Mouse (Mus musculus) CH12.LX (cell line): Measurements from ENCODE around the gene Col25a1. TPM values are rescaled to one million over a fixed set of nuclear protein-coding genes. Genes with fewer than 3 reads are reported as not detected.

ENCODE experiments used
- DNase-seq: peaks from one replicate; pipeline ENCODE4 v3.0.0-alpha.2; 2013; ENCODE audit errors: extremely low read depth
- H3K27ac ChIP-seq: 2 replicates; pipeline ENCODE4 v1.5.1; 2012; ENCODE audit warnings: low read depth, mild to moderate bottlenecking, control low read depth, moderate library complexity; ENCODE audit not compliant: insufficient read depth
- H3K27me3 ChIP-seq: replicated peaks from 2 replicates; pipeline ENCODE3; 2012; ENCODE audit warnings: inconsistent platforms
- H3K36me3 ChIP-seq, 2 experiments: replicated peaks in 1 of 2; 2 replicates each; pipeline versions ENCODE3 to v1.6.1; 2012; ENCODE audit warnings: inconsistent platforms in 1 of 2, low read length in 1 of 2, mild to moderate bottlenecking in 1 of 2, mixed read lengths in 1 of 2, moderate library complexity in 1 of 2; ENCODE audit not compliant: control insufficient read depth in 1 of 2, insufficient read depth in 1 of 2
- H3K4me1 ChIP-seq, 2 experiments: 2 replicates each; pipeline ENCODE4 v1.6.1; 2012; ENCODE audit warnings: inconsistent platforms in 1 of 2, moderate library complexity in 1 of 2; ENCODE audit not compliant: insufficient read depth in 2 of 2, control insufficient read depth in 1 of 2
- H3K4me2 ChIP-seq: 2 replicates; pipeline ENCODE4 v1.6.1; 2012; ENCODE audit warnings: low read depth, mild to moderate bottlenecking, control low read depth; ENCODE audit not compliant: poor library complexity, insufficient read depth, severe bottlenecking
- H3K4me3 ChIP-seq, 3 experiments: fragments of 150-350 bp in 1 of 3; sonication (generic) in 1 of 3; replicated peaks in 1 of 3; 2 replicates each; pipeline versions ENCODE3 to v1.5.1; 2011 to 2012; ENCODE audit warnings: low read depth in 2 of 3, low read length in 2 of 3, mild to moderate bottlenecking in 2 of 3, moderate library complexity in 2 of 3, control low read depth in 1 of 3, improper control_type of control experiment in 1 of 3, inconsistent platforms in 1 of 3, mixed read lengths in 1 of 3; ENCODE audit not compliant: poor library complexity in 1 of 3
- H3K79me2 ChIP-seq: replicated peaks from 2 replicates; pipeline ENCODE4 v1.6.1; 2012; ENCODE audit warnings: mild to moderate bottlenecking, moderate library complexity; ENCODE audit not compliant: control insufficient read depth, poor library complexity, insufficient read depth, severe bottlenecking; ENCODE audit errors: extremely low read depth
- H3K9ac ChIP-seq: 2 replicates; pipeline ENCODE4 v1.6.1; 2012; ENCODE audit warnings: low read depth, mild to moderate bottlenecking, control low read depth, moderate library complexity; ENCODE audit not compliant: insufficient read depth
- H3K9me3 ChIP-seq: replicated peaks from 2 replicates; pipeline ENCODE3; 2012; ENCODE audit warnings: low read length, inconsistent platforms, mixed read lengths
- BHLHE40 ChIP-seq: IDR thresholded peaks from 2 replicates; pipeline ENCODE4 v1.6.1; 2011; ENCODE audit warnings: mild to moderate bottlenecking, low read depth, low read length, improper control_type of control experiment
- E2F4 ChIP-seq: IDR thresholded peaks from 2 replicates; pipeline ENCODE4 v1.6.1; 2011; ENCODE audit warnings: low read depth, low read length, improper control_type of control experiment; ENCODE audit not compliant: insufficient replicate concordance
- ELF1 ChIP-seq: IDR thresholded peaks from 2 replicates; pipeline ENCODE4 v1.6.1; 2014; ENCODE audit warnings: low read depth, mild to moderate bottlenecking, inconsistent platforms, low read length, improper control_type of control experiment
- EP300 ChIP-seq: IDR thresholded peaks from 2 replicates; pipeline ENCODE4 v1.6.1; 2011; ENCODE audit warnings: low read length, improper control_type of control experiment
- ETS1 ChIP-seq: conservative IDR thresholded peaks from 2 replicates; pipeline ENCODE4 v1.6.1; 2012; ENCODE audit warnings: low read depth, mild to moderate bottlenecking, inconsistent platforms, low read length, improper control_type of control experiment, moderate library complexity
- GABPA ChIP-seq: IDR thresholded peaks from 2 replicates; pipeline ENCODE4 v1.6.1; 2012; ENCODE audit warnings: low read depth, low read length, improper control_type of control experiment, inconsistent platforms; ENCODE audit not compliant: insufficient replicate concordance
- HCFC1 ChIP-seq: IDR thresholded peaks from 2 replicates; pipeline ENCODE4 v1.6.1; 2012; ENCODE audit warnings: low read depth, mild to moderate bottlenecking, inconsistent platforms, low read length, improper control_type of control experiment
- MAFK ChIP-seq: IDR thresholded peaks from 2 replicates; pipeline ENCODE4 v1.6.1; 2011; ENCODE audit warnings: low read length, improper control_type of control experiment; ENCODE audit not compliant: insufficient replicate concordance
- MAZ ChIP-seq: IDR thresholded peaks from 2 replicates; pipeline ENCODE4 v1.6.1; 2012; ENCODE audit warnings: low read depth, mild to moderate bottlenecking, inconsistent platforms, low read length, improper control_type of control experiment, moderate library complexity
- MXI1 ChIP-seq: IDR thresholded peaks from 2 replicates; pipeline ENCODE4 v1.6.1; 2011; ENCODE audit warnings: mild to moderate bottlenecking, low read depth, low read length, improper control_type of control experiment
- NELFE ChIP-seq: IDR thresholded peaks from 2 replicates; pipeline ENCODE4 v1.6.1; 2011; ENCODE audit warnings: low read depth, low read length, improper control_type of control experiment
- PAX5 ChIP-seq: IDR thresholded peaks from 2 replicates; pipeline ENCODE4 v1.6.1; 2012; ENCODE audit warnings: low read length, inconsistent platforms, mixed read lengths
- POLR2A ChIP-seq: IDR thresholded peaks from 2 replicates; pipeline ENCODE4 v1.6.1; 2011; ENCODE audit warnings: low read depth, mild to moderate bottlenecking, improper control_type of control experiment, low read length
- POLR2AphosphoS2 ChIP-seq: IDR thresholded peaks from 2 replicates; pipeline ENCODE4 v1.6.1; 2011; ENCODE audit warnings: low read depth, low read length, improper control_type of control experiment
- RAD21 ChIP-seq: IDR thresholded peaks from 2 replicates; pipeline ENCODE4 v1.6.1; 2011; ENCODE audit warnings: low read depth, mild to moderate bottlenecking, low read length, improper control_type of control experiment, moderate library complexity
- RCOR1 ChIP-seq: conservative IDR thresholded peaks from 2 replicates; pipeline ENCODE4 v1.6.1; 2012; ENCODE audit warnings: low read depth, mild to moderate bottlenecking, inconsistent platforms, low read length, improper control_type of control experiment
- SIN3A ChIP-seq: IDR thresholded peaks from 2 replicates; pipeline ENCODE4 v1.6.1; 2012; ENCODE audit warnings: low read length, improper control_type of control experiment, inconsistent platforms
- UBTF ChIP-seq: IDR thresholded peaks from 2 replicates; pipeline ENCODE4 v1.6.1; 2012; ENCODE audit warnings: low read depth, mild to moderate bottlenecking, inconsistent platforms, low read length, improper control_type of control experiment, moderate library complexity
- ZMIZ1 ChIP-seq: IDR thresholded peaks from 2 replicates; pipeline ENCODE4 v1.6.1; 2012; ENCODE audit warnings: low read depth, mild to moderate bottlenecking, inconsistent platforms, low read length, improper control_type of control experiment
- dilution Hi-C: fragments of 300-500 bp; cut with MboI; formaldehyde crosslinking; loops from 2 replicates; pipeline ENCODE4 v1.14.3; 2020; ENCODE audit warnings: low sequenced_read_pairs; ENCODE audit not compliant: extremely low pct_unique_long_range_greater_than_20kb, extremely low pct_ligation_motif_present
- in situ Hi-C: fragments of 300-500 bp; cut with MboI; formaldehyde crosslinking; loops from 3 replicates; pipeline ENCODE4 v1.14.3; 2019; ENCODE audit warnings: low sequenced_read_pairs, low pct_ligation_motif_present, low pct_unique_long_range_greater_than_20kb, mixed read lengths
- polyA plus RNA-seq: library from polyadenylated mRNA; unstranded; fragments of >175 nt; gene quantifications from 2 replicates; pipeline ENCODE4 v1.2.1, GENCODE M21; 2012; ENCODE audit warnings: low read depth; ENCODE audit not compliant: insufficient read length
- total RNA-seq, 2 experiments: library from RNA; depleted of rRNA; stranded (reverse); fragments of 300-350 nt in 1 of 2; fragments of >200 nt in 1 of 2; gene quantifications; 2 replicates each; pipeline ENCODE4 v1.2.3; 2012 to 2014

The Col25a1 gene
- total and polyA plus RNA-seq, 3 experiments: not detected

- dilution Hi-C loops: no loop called here
These were observed 87.0 kb downstream of the Col25a1 start for GRCm38 (mm10) chr3:130218232-130218728.

GRCm38 (mm10) chr3:130220811-130221210 is 89.5 kb downstream of the Col25a1 start:
- H3K4me1 ChIP-seq: no peaks in the 10 kb centered on the region
- dilution Hi-C loops: no loop called here
- no peaks in the 10 kb centered on the region for H3K79me2 ChIP-seq
- H3K9me3 ChIP-seq: peaks cover 2% of the 10 kb centered on the region
- TF ChIP-seq MAFK (peak; percentile 65; the same call in 1 of the 2 replicates), GABPA (no peak)
- no peak for DNase-seq
- no peak overlapping the region for H3K4me2 ChIP-seq
- in situ Hi-C loops: no loop called here
- H3K4me3 ChIP-seq: no peak overlapping the region
- H3K9ac ChIP-seq: no peak overlapping the region
- no peaks in the 10 kb centered on the region for H3K27me3 ChIP-seq
- no peak overlapping the region for H3K27ac ChIP-seq
- H3K36me3 ChIP-seq: no peaks in the 10 kb centered on the region

More at GRCm38 (mm10) chr3:130218232-130218728, 87.0 kb downstream of the Col25a1 start:
- no peak for TF ChIP-seq ZMIZ1
- no peak for TF ChIP-seq E2F4
- no peak for TF ChIP-seq PAX5
- no peak for TF ChIP-seq HCFC1
- TF ChIP-seq MXI1: no peak
- no peak for TF ChIP-seq RCOR1
- TF ChIP-seq POLR2A: no peak
- no peak for TF ChIP-seq EP300
- no peak for TF ChIP-seq ELF1
- TF ChIP-seq BHLHE40: no peak
- TF ChIP-seq MAFK: no peak
- no peak for TF ChIP-seq POLR2AphosphoS2
- no peak for TF ChIP-seq ETS1
- TF ChIP-seq SIN3A: no peak
- TF ChIP-seq RAD21: no peak
- no peak for TF ChIP-seq UBTF
- no peak for TF ChIP-seq NELFE
- no peak for TF ChIP-seq MAZ
- Histone ChIP-seq H3K79me2 (no peaks in the 10 kb centered on the region), H3K9me3 (peaks cover 2% of the 10 kb centered on the region), H3K4me2 (no peak overlapping the region), H3K9ac (no peak overlapping the region), H3K36me3 (no peaks in the 10 kb centered on the region), H3K4me3 (no peak overlapping the region), H3K27me3 (no peaks in the 10 kb centered on the region), H3K27ac (no peak overlapping the region), H3K4me1 (no peaks in the 10 kb centered on the region)
- no peak for DNase-seq
- in situ Hi-C loops: no loop called here
